Mouse (Mus musculus): ENCODE data around the gene Ski. TPM values are rescaled to one million over a fixed set of nuclear protein-coding genes. Genes with fewer than 3 reads are reported as not detected.
A peak's percentile ranks its signal among the peaks of the same experiment; 100 is the strongest.

The Ski gene
- polyA plus RNA-seq (2012) = 0.43 and 0.57 TPM in 2 replicates

GRCm38 (mm10) chr4:155222552-155222840 lies at the start of gene Ski:
TSS of gene Ski (minus strand) at chr4:155222592.
- H3K27me3 ChIP-seq (ENCODE audit: control insufficient read depth) = peaks cover 65% of the 10 kb centered on the region

GRCm38 (mm10) chr4:155268382-155268781 lies 46.0 kb upstream of the Ski start:
- H3K36me3 ChIP-seq (ENCODE audit: control insufficient read depth) = no peaks in the 10 kb centered on the region
- H3K4me1 ChIP-seq (ENCODE audit: control insufficient read depth) = no peaks in the 10 kb centered on the region
- H3K4me3 ChIP-seq (replicated peaks) = no peak overlapping the region
- TF ChIP-seq GATA1 (IDR thresholded peaks at IDR 0.05; ENCODE audit: low read length) = no peak
- H3K27me3 ChIP-seq (ENCODE audit: control insufficient read depth) = no peaks in the 10 kb centered on the region
- H3K9me3 ChIP-seq (ENCODE audit: control insufficient read depth, low read length) = no peaks in the 10 kb centered on the region

More at GRCm38 (mm10) chr4:155222552-155222840, at the start of gene Ski:
- no peak for TF ChIP-seq GATA1 (IDR thresholded peaks at IDR 0.05; ENCODE audit: low read length)
- no peak for TF ChIP-seq TAL1 (IDR thresholded peaks at IDR 0.05; ENCODE audit: low read length)
- no peaks in the 10 kb centered on the region; the same call in 1 of the 2 replicates for H3K36me3 ChIP-seq (ENCODE audit: control insufficient read depth)
- peaks cover 7% of the 10 kb centered on the region; the same call in 1 of the 2 replicates for H3K9me3 ChIP-seq (ENCODE audit: control insufficient read depth, low read length)
- H3K4me3 ChIP-seq (replicated peaks) = peak within 1 kb of the TSS; percentile 61
- peaks cover 43% of the 10 kb centered on the region for H3K4me1 ChIP-seq (ENCODE audit: control insufficient read depth)

- no peak overlapping the region for H3K4me3 ChIP-seq (replicated peaks)
- TF ChIP-seq TAL1 (IDR thresholded peaks at IDR 0.05; ENCODE audit: low read length) = no peak
- no peak for TF ChIP-seq GATA1 (IDR thresholded peaks at IDR 0.05; ENCODE audit: low read length)
Observed at GRCm38 (mm10) chr4:155267639-155268175, 45.3 kb upstream of the Ski start.

GRCm38 (mm10) chr4:155267047-155267543 lies 44.7 kb upstream of the Ski start:
- Histone ChIP-seq H3K4me1 (ENCODE audit: control insufficient read depth) (no peaks in the 10 kb centered on the region), H3K36me3 (ENCODE audit: control insufficient read depth) (no peaks in the 10 kb centered on the region; the same call in 1 of the 2 replicates), H3K9me3 (ENCODE audit: control insufficient read depth, low read length) (no peaks in the 10 kb centered on the region), H3K27me3 (ENCODE audit: control insufficient read depth) (no peaks in the 10 kb centered on the region), H3K4me3 (replicated peaks) (no peak overlapping the region)
- no peak for TF ChIP-seq TAL1 (IDR thresholded peaks at IDR 0.05; ENCODE audit: low read length)
- no peak for TF ChIP-seq GATA1 (IDR thresholded peaks at IDR 0.05; ENCODE audit: low read length)

More at GRCm38 (mm10) chr4:155267639-155268175, 45.3 kb upstream of the Ski start:
- H3K4me1 ChIP-seq (ENCODE audit: control insufficient read depth) = no peaks in the 10 kb centered on the region
- no peaks in the 10 kb centered on the region for H3K36me3 ChIP-seq (ENCODE audit: control insufficient read depth)
- H3K9me3 ChIP-seq (ENCODE audit: control insufficient read depth, low read length) = no peaks in the 10 kb centered on the region
- H3K27me3 ChIP-seq (ENCODE audit: control insufficient read depth) = no peaks in the 10 kb centered on the region

- H3K4me3 ChIP-seq (replicated peaks) = no peak overlapping the region
- no peaks in the 10 kb centered on the region for H3K4me1 ChIP-seq (ENCODE audit: control insufficient read depth)
- TF ChIP-seq TAL1 (IDR thresholded peaks at IDR 0.05; ENCODE audit: low read length) = no peak
- TF ChIP-seq GATA1 (IDR thresholded peaks at IDR 0.05; ENCODE audit: low read length) = no peak
- no peaks in the 10 kb centered on the region; the same call in 1 of the 2 replicates for H3K36me3 ChIP-seq (ENCODE audit: control insufficient read depth)
- H3K27me3 ChIP-seq (ENCODE audit: control insufficient read depth) = no peaks in the 10 kb centered on the region
- peaks cover 7% of the 10 kb centered on the region for H3K9me3 ChIP-seq (ENCODE audit: control insufficient read depth, low read length)
Observed at GRCm38 (mm10) chr4:155264521-155265321, 42.3 kb upstream of the Ski start.

- Histone ChIP-seq H3K4me1 (ENCODE audit: control insufficient read depth) (peaks cover 22% of the 10 kb centered on the region), H3K36me3 (ENCODE audit: control insufficient read depth) (peaks cover 3% of the 10 kb centered on the region; the same call in 1 of the 2 replicates), H3K4me3 (replicated peaks) (no peak overlapping the region), H3K27me3 (ENCODE audit: control insufficient read depth) (no peaks in the 10 kb centered on the region), H3K9me3 (ENCODE audit: control insufficient read depth, low read length) (no peaks in the 10 kb centered on the region)
- TF ChIP-seq TAL1 (IDR thresholded peaks at IDR 0.05; ENCODE audit: low read length) = no peak
- TF ChIP-seq GATA1 (IDR thresholded peaks at IDR 0.05; ENCODE audit: low read length) = no peak
Observed at GRCm38 (mm10) chr4:155252253-155252652, 29.9 kb upstream of the Ski start.

GRCm38 (mm10) chr4:155251147-155251546 lies 28.8 kb upstream of the Ski start:
- TF ChIP-seq GATA1 (IDR thresholded peaks at IDR 0.05; ENCODE audit: low read length) = no peak
- no peak for TF ChIP-seq TAL1 (IDR thresholded peaks at IDR 0.05; ENCODE audit: low read length)
- Histone ChIP-seq H3K36me3 (ENCODE audit: control insufficient read depth) (peaks cover under 1% of the 10 kb centered on the region; the same call in 1 of the 2 replicates), H3K4me3 (replicated peaks) (no peak overlapping the region), H3K4me1 (ENCODE audit: control insufficient read depth) (peaks cover 22% of the 10 kb centered on the region), H3K27me3 (ENCODE audit: control insufficient read depth) (no peaks in the 10 kb centered on the region), H3K9me3 (ENCODE audit: control insufficient read depth, low read length) (no peaks in the 10 kb centered on the region)

- no peaks in the 10 kb centered on the region for H3K9me3 ChIP-seq (ENCODE audit: control insufficient read depth, low read length)
- H3K4me3 ChIP-seq (replicated peaks) = peak overlapping the region; percentile 72
- TF ChIP-seq TAL1 (IDR thresholded peaks at IDR 0.05; ENCODE audit: low read length) = no peak
- no peak for TF ChIP-seq GATA1 (IDR thresholded peaks at IDR 0.05; ENCODE audit: low read length)
- no peaks in the 10 kb centered on the region; the same call in 1 of the 2 replicates for H3K36me3 ChIP-seq (ENCODE audit: control insufficient read depth)
- no peaks in the 10 kb centered on the region for H3K27me3 ChIP-seq (ENCODE audit: control insufficient read depth)
- peaks cover 22% of the 10 kb centered on the region for H3K4me1 ChIP-seq (ENCODE audit: control insufficient read depth)
Observed at GRCm38 (mm10) chr4:155250361-155251117, 28.1 kb upstream of the Ski start.

All from erythroblast, embryonic 14.5 days (primary cell).